Mouse (Mus musculus): ENCODE measurements around the gene Rab26. TPM values are rescaled to one million over a fixed set of nuclear protein-coding genes. Genes with fewer than 3 reads are reported as not detected.

The Rab26 gene
- polyA plus RNA-seq, 1 experiment from 2014 or later = 2.9 TPM

- 92% methylated on average over 5 of the region's 5 CpGs for WGBS
- peaks cover 28% of the 10 kb centered on the region for H3K4me1 ChIP-seq (replicated peaks)
- H3K9me3 ChIP-seq = no peaks in the 10 kb centered on the region
- H3K9ac ChIP-seq (replicated peaks) = no peak overlapping the region
- H3K4me2 ChIP-seq (replicated peaks) = no peak overlapping the region
- H3K27ac ChIP-seq = no peak overlapping the region
- no peak for ATAC-seq
- peaks cover 7% of the 10 kb centered on the region for H3K36me3 ChIP-seq
- H3K27me3 ChIP-seq = no peaks in the 10 kb centered on the region
- H3K4me3 ChIP-seq (replicated peaks) = no peak overlapping the region
Observed at GRCm38 (mm10) chr17:24560301-24561028, 26.5 kb upstream of the Rab26 start.

- peak overlapping the region; percentile 8; the same call in 1 of the 2 replicates for H3K4me2 ChIP-seq (replicated peaks)
- WGBS = 40% methylated on average over 3 of the region's 3 CpGs
- peak overlapping the region; percentile 79 for H3K27ac ChIP-seq
- H3K4me1 ChIP-seq (replicated peaks) = peaks cover 28% of the 10 kb centered on the region
- ATAC-seq = peak; percentile 70
- H3K4me3 ChIP-seq (replicated peaks) = no peak overlapping the region
- no peaks in the 10 kb centered on the region for H3K9me3 ChIP-seq
- no peaks in the 10 kb centered on the region for H3K27me3 ChIP-seq
- no peaks in the 10 kb centered on the region for H3K36me3 ChIP-seq
- no peak overlapping the region for H3K9ac ChIP-seq (replicated peaks)
Observed at GRCm38 (mm10) chr17:24559146-24559545, 25.1 kb upstream of the Rab26 start.

DNA sequence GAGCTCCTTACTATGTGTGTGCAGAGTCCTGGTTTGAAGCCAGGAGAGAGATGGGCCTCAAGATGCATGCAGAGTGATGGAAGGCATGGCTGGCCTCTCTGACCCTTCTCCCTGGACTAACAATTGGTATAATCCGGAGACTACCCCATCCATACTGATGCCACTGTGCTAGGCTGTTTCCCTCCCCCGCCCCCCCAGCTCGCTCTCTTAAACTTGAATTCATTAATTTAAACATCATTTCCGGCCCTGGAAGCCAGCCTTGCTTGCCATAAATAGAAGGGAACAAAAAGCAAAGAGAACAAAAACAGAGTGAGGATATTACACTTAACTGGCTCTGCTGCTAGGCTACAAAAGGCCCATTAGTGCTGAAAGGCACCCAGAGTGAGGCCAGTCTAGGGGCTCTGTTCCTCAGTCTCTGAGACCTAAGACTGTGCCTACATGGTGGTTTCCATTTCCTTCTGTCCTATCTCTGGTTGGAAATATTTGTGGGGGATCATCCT, 24.6 kb upstream of the Rab26 start:
- Histone ChIP-seq H3K27me3 (no peaks in the 10 kb centered on the region), H3K4me2 (replicated peaks) (peak overlapping the region; percentile 8), H3K4me3 (replicated peaks) (no peak overlapping the region), H3K36me3 (no peaks in the 10 kb centered on the region), H3K9me3 (no peaks in the 10 kb centered on the region), H3K4me1 (replicated peaks) (peaks cover 28% of the 10 kb centered on the region), H3K9ac (replicated peaks) (no peak overlapping the region; the same call in 1 of the 2 replicates), H3K27ac (peak overlapping the region; percentile 79)
- 11% methylated on average over 4 of the region's 4 CpGs for WGBS
- ATAC-seq = peak; percentile 77; the same call in 1 of the 2 replicates

DNA sequence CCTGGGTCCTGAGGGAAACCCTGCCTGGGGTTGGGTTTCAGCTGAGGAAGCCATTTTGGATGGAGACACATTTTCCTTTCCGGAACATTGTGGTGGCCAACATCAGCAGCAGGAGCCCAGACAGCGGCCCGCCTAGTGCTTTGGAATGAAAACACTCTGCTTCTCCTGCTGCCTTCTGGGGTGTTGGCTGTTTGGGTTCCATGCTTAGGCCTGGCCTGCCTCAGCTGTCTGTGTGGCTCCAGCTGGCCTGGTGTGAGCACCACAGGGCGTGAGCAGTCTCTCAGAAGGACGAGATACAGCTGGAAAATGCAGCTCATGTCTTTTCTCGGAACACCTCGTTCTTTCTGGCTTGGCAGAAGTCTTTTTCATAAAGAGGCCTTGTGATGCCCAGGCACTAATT, 23.1 kb upstream of the Rab26 start:
- no peaks in the 10 kb centered on the region for H3K27me3 ChIP-seq
- 96% methylated on average over 7 of the region's 7 CpGs for WGBS
- H3K4me1 ChIP-seq (replicated peaks) = peaks cover 40% of the 10 kb centered on the region
- no peak overlapping the region for H3K9ac ChIP-seq (replicated peaks)
- no peak overlapping the region for H3K27ac ChIP-seq
- H3K9me3 ChIP-seq = no peaks in the 10 kb centered on the region
- H3K4me2 ChIP-seq (replicated peaks) = no peak overlapping the region
- H3K36me3 ChIP-seq = no peaks in the 10 kb centered on the region
- H3K4me3 ChIP-seq (replicated peaks) = no peak overlapping the region
- ATAC-seq = no peak

DNA sequence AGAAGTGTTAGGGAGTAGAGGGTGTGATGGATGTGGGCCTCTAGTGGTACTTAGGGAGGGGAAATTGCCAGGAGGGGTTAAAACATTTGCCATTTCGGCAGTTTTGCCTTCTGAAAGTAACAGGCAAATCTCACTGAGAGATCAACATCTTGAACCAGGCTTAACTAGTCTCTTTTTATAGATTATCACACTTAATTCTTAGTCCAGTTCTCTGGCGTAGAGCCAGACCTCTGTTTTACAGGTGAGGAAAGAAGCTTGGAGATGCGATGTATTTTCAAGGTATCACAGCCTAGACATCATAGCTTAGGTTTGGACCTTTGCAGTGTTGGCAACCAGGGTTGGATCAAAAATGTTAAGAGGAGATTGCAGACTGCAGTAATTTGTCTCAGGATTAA, 17.0 kb upstream of the Rab26 start:
- no peaks in the 10 kb centered on the region for H3K9me3 ChIP-seq
- H3K4me3 ChIP-seq (replicated peaks) = peak overlapping the region; percentile 65
- peak overlapping the region; percentile 87 for H3K9ac ChIP-seq (replicated peaks)
- H3K4me1 ChIP-seq (replicated peaks) = peaks cover 35% of the 10 kb centered on the region
- peak; percentile 1; the same call in 1 of the 2 replicates for ATAC-seq
- H3K4me2 ChIP-seq (replicated peaks) = peak overlapping the region; percentile 86
- H3K27me3 ChIP-seq = peaks cover 15% of the 10 kb centered on the region
- H3K27ac ChIP-seq = peak overlapping the region; percentile 95
- H3K36me3 ChIP-seq = no peaks in the 10 kb centered on the region
- 46% methylated on average over 3 of the region's 3 CpGs for WGBS

DNA sequence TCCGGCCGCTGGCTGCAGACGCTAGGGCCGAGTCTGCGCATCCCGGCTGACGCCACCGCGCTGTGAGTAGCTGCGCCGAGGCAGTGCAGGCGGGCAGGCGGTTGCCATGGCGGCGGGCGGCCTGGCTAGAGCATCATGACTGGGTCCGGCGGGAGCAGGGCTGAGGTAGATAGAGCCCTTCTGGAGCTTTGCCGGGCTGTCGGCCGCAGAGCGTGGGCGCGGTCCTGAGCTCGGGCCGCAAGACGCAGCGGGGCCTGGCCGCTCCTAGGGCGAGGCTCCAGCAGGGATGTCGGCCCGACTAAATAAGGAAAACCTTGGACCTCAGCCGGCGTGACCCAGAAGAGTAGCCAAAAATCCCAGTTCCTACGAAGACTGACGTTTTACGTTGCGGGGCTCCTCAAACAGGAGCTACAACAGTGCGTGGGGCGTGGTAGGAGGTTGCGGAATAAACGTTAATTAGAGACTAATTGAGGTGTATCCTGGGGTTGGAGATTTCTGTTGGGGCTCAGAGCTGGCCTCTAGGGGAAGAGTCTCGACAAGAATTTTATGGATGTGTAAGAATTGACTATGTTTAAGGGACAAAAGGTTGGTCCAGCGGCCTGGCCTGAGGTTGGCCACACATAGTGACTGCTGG, 16.5 kb upstream of the Rab26 start:
- peak; percentile 91 for ATAC-seq
- no peaks in the 10 kb centered on the region for H3K9me3 ChIP-seq
- H3K27me3 ChIP-seq = peaks cover 15% of the 10 kb centered on the region
- peak overlapping the region; percentile 65 for H3K4me3 ChIP-seq (replicated peaks)
- peaks cover 35% of the 10 kb centered on the region for H3K4me1 ChIP-seq (replicated peaks)
- peak overlapping the region; percentile 95 for H3K27ac ChIP-seq
- WGBS = under 1% methylated on average over 44 of the region's 44 CpGs
- peak overlapping the region; percentile 86 for H3K4me2 ChIP-seq (replicated peaks)
- peak overlapping the region; percentile 87 for H3K9ac ChIP-seq (replicated peaks)
- H3K36me3 ChIP-seq = no peaks in the 10 kb centered on the region

DNA sequence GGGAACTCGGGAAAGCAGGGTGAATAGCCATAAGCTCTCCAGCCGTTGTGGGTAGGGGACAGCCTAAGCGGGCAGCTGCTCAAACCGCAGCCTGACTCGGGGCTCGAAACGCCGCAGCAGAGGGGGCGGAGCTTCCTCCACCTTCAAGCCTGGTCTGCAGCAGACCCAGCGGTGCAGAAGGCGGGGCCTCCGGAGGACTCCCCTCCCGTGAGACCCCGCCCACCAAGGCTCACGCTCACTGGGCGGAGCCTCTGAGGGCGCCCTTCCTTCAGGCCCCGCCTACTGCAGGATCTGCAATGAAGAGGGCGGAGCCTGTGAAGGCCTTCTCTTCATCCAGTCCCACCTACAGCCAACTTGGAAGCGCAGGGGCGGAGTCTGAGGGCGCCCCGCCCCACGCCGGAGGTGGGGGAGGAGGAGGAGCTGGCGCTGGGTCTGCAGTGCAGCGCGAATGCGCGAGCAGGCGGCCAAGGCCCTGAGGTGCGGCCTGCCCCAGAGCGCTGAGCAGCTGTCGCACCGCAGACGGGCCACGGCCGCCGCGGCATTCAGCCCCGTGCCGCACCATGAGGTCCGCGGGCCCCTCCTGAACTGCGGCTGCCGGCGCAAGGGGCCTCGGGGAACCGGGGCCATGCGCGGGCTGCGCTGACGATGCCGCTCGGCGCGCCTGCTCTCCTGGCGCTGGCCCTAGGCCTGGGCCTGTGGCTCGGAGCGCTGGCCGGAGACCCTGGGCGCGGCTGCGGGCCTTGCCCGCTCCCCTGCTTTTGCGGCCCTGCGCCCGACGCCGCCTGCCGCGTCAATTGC, 15.8 kb upstream of the Rab26 start, which contains the start of gene Pkd1:
Gene Pkd1, plus strand, starts transcription at position 217 of the 798 bp plus-strand sequence.
- Histone ChIP-seq H3K36me3 (no peaks in the 10 kb centered on the region), H3K9ac (replicated peaks) (peak within 1 kb of the TSS; percentile 87), H3K4me3 (replicated peaks) (peak within 1 kb of the TSS; percentile 65), H3K9me3 (no peaks in the 10 kb centered on the region), H3K4me1 (replicated peaks) (peaks cover 36% of the 10 kb centered on the region), H3K4me2 (replicated peaks) (peak within 1 kb of the TSS; percentile 86), H3K27ac (peak within 1 kb of the TSS; percentile 95), H3K27me3 (peaks cover 15% of the 10 kb centered on the region)
- peak; percentile 96 for ATAC-seq
- under 1% methylated on average over 69 of the region's 72 CpGs for WGBS

- H3K9ac ChIP-seq (replicated peaks) = peak overlapping the region; percentile 32; the same call in 1 of the 2 replicates
- peak overlapping the region; percentile 95; the same call in 1 of the 2 replicates for H3K27ac ChIP-seq
- peak overlapping the region; percentile 86 for H3K4me2 ChIP-seq (replicated peaks)
- no peaks in the 10 kb centered on the region for H3K9me3 ChIP-seq
- WGBS = 7% methylated on average over 23 of the region's 23 CpGs
- peak; percentile 22 for ATAC-seq
- peaks cover 15% of the 10 kb centered on the region for H3K27me3 ChIP-seq
- no peaks in the 10 kb centered on the region for H3K36me3 ChIP-seq
- H3K4me1 ChIP-seq (replicated peaks) = peaks cover 40% of the 10 kb centered on the region
- H3K4me3 ChIP-seq (replicated peaks) = peak overlapping the region; percentile 65
Observed at GRCm38 (mm10) chr17:24548921-24549617, 15.1 kb upstream of the Rab26 start.

- 34% methylated on average over 9 of the region's 9 CpGs for WGBS
- H3K9me3 ChIP-seq = no peaks in the 10 kb centered on the region
- no peak overlapping the region for H3K9ac ChIP-seq (replicated peaks)
- H3K4me3 ChIP-seq (replicated peaks) = peak overlapping the region; percentile 65; the same call in 1 of the 2 replicates
- no peaks in the 10 kb centered on the region for H3K36me3 ChIP-seq
- no peak for ATAC-seq
- no peak overlapping the region for H3K27ac ChIP-seq
- peaks cover 40% of the 10 kb centered on the region for H3K4me1 ChIP-seq (replicated peaks)
- peaks cover 15% of the 10 kb centered on the region for H3K27me3 ChIP-seq
- peak overlapping the region; percentile 86; the same call in 1 of the 2 replicates for H3K4me2 ChIP-seq (replicated peaks)
Observed at GRCm38 (mm10) chr17:24548435-24548834, 14.4 kb upstream of the Rab26 start.

DNA sequence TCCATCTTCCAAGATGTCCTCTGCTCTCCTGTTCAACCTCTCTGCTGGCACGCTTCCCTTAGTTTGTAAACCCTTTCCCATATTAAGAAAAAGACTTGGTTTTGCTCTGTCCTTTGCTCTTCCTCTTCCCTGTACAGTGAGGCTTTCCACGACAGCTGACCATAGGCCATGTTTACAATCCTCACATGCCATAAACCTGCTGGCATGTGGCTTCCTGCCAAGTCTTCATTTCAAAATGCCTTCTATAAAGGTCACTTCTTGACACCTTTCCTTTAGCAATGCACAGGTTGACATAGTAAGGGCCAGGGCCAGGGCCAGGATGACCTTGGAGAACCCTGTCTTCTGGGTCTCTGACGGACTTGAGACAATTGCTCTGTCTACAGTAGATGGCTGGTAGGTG, 12.2 kb upstream of the Rab26 start:
- no peak for ATAC-seq
- Histone ChIP-seq H3K27me3 (peaks cover 15% of the 10 kb centered on the region), H3K9me3 (no peaks in the 10 kb centered on the region), H3K27ac (no peak overlapping the region), H3K36me3 (no peaks in the 10 kb centered on the region), H3K4me3 (replicated peaks) (no peak overlapping the region), H3K4me1 (replicated peaks) (peaks cover 20% of the 10 kb centered on the region), H3K4me2 (replicated peaks) (no peak overlapping the region), H3K9ac (replicated peaks) (no peak overlapping the region)
- WGBS = 84% methylated on average over 3 of the region's 3 CpGs

GRCm38 (mm10) chr17:24545247-24545646, 11.2 kb upstream of the Rab26 start:
- Histone ChIP-seq H3K4me3 (replicated peaks) (no peak overlapping the region), H3K9ac (replicated peaks) (0 out of 2 replicates have a peak overlapping the region, but pooled peaks have one; percentile 20), H3K4me1 (replicated peaks) (peaks cover 15% of the 10 kb centered on the region), H3K27ac (no peak overlapping the region), H3K4me2 (replicated peaks) (no peak overlapping the region), H3K36me3 (no peaks in the 10 kb centered on the region), H3K9me3 (no peaks in the 10 kb centered on the region), H3K27me3 (peaks cover 15% of the 10 kb centered on the region)
- 93% methylated on average over 2 of the region's 2 CpGs for WGBS
- no peak for ATAC-seq

Data from midbrain, embryonic 13.5 days (tissue).